Mouse (Mus musculus) liver, embryonic 14.5 days (tissue): ENCODE measurements around the gene Fam71f1. TPM values are rescaled to one million over a fixed set of nuclear protein-coding genes. Genes with fewer than 3 reads are reported as not detected.

Experiments
- ATAC-seq: fragments of 200-750 bp; cut with Nextera tagmentation; 2 replicates; pipeline ENCODE4 v1.8.0; 2017; ENCODE audit warnings: moderate number of reproducible peaks, mild to moderate bottlenecking, moderate library complexity; ENCODE audit not compliant: insufficient read depth
- DNase-seq, 3 experiments: peaks; one replicate each; pipeline ENCODE4 v3.0.0-alpha.2; 2012 to 2013; ENCODE audit warnings: low read depth in 3 of 3, low spot score in 3 of 3
- H3K27ac ChIP-seq: fragments of 300-500 bp; sonication (generic); 2 replicates; pipeline ENCODE4 v1.5.1; 2014; ENCODE audit warnings: moderate library complexity, mild to moderate bottlenecking, control low read depth, inconsistent platforms
- H3K27me3 ChIP-seq: fragments of 300-500 bp; sonication (generic); 2 replicates; pipeline ENCODE4 v1.6.1; 2014; ENCODE audit warnings: mild to moderate bottlenecking, low read length, moderate library complexity; ENCODE audit not compliant: control insufficient read depth, insufficient read depth
- H3K36me3 ChIP-seq: fragments of 300-500 bp; sonication (generic); replicated peaks from 2 replicates; pipeline ENCODE4 v1.6.1; 2014; ENCODE audit warnings: low read depth; ENCODE audit not compliant: control insufficient read depth, insufficient read depth
- H3K4me1 ChIP-seq, 2 experiments: fragments of 200-500 bp in 1 of 2; fragments of 300-500 bp in 1 of 2; sonication (generic) in 1 of 2; replicated peaks; 2 replicates each; pipeline ENCODE4 v1.6.1; 2012 to 2014; ENCODE audit warnings: antibody characterized with exemption in 1 of 2, inconsistent platforms in 1 of 2, low read length in 1 of 2; ENCODE audit not compliant: control insufficient read depth in 2 of 2, insufficient read depth in 2 of 2
- H3K4me2 ChIP-seq: fragments of 300-500 bp; sonication (generic); 2 replicates; pipeline ENCODE4 v1.6.1; 2014; ENCODE audit warnings: low read depth, mild to moderate bottlenecking, control low read depth, moderate library complexity
- H3K4me3 ChIP-seq, 2 experiments: fragments of 200-500 bp in 1 of 2; fragments of 300-500 bp in 1 of 2; sonication (generic) in 1 of 2; 2 replicates each; pipeline ENCODE4 v1.5.1; 2012 to 2014; ENCODE audit warnings: low read depth in 2 of 2, low read length in 2 of 2, mild to moderate bottlenecking in 2 of 2, control low read depth in 1 of 2, inconsistent platforms in 1 of 2, moderate library complexity in 1 of 2; ENCODE audit not compliant: insufficient read depth in 1 of 2
- H3K9ac ChIP-seq: fragments of 300-500 bp; sonication (generic); replicated peaks from 2 replicates; pipeline ENCODE4 v1.6.1; 2014; ENCODE audit warnings: mild to moderate bottlenecking, control low read depth, moderate library complexity
- H3K9me3 ChIP-seq: fragments of 300-500 bp; sonication (generic); 2 replicates; pipeline ENCODE4 v1.6.1; 2016; ENCODE audit warnings: low read length, mixed read lengths; ENCODE audit not compliant: control insufficient read depth
- CTCF ChIP-seq: IDR thresholded peaks from 2 replicates; pipeline ENCODE4 v1.5.1; 2016; ENCODE audit warnings: antibody characterized with exemption, low read depth, control low read depth
- EP300 ChIP-seq: IDR thresholded peaks from 2 replicates; pipeline ENCODE4 v1.6.1; 2016; ENCODE audit warnings: antibody characterized with exemption, low read depth
- WGBS: fragments of 180-500 bp; shearing (Covaris S2); extraction: QIAGEN DNeasy Blood & Tissue Kit; methylation state at CpG from one replicate; pipeline ENCODE4 v1.1.7; 2014; ENCODE audit not compliant: insufficient replicate concordance; 5-methylcytosine and 5-hydroxymethylcytosine counted together
- polyA plus RNA-seq, 2 experiments: library from polyadenylated mRNA; depleted of rRNA in 1 of 2; stranded (reverse) in 1 of 2; unstranded in 1 of 2; fragments of >200 nt; fragmentation: Nextera tagmentation in 1 of 2; extraction: Ambion mirVana in 1 of 2; gene quantifications; 2 replicates each; pipeline versions ENCODE4 v1.2.1 to v1.2.3; 2012 to 2014

Fam71f1 gene
- polyA plus RNA-seq, 2 experiments, result not detected

- DNase-seq (no peak), ATAC-seq (no peak)
- Histone ChIP-seq H3K9me3 (no peaks in the 10 kb centered on the region), H3K4me3 (no peak within 1 kb of the TSS), H3K27me3 (no peaks in the 10 kb centered on the region), H3K9ac (no peak within 1 kb of the TSS), H3K36me3 (peaks cover 3% of the 10 kb centered on the region), H3K4me1 (peaks cover 0 to 2% of the 10 kb centered on the region in 2 experiments; a peak in 1 of 4 replicates), H3K4me2 (no peak within 1 kb of the TSS), H3K27ac (no peak within 1 kb of the TSS)
- WGBS, result 65% methylated on average over 8 of the region's 8 CpGs
- TF ChIP-seq CTCF (no peak), EP300 (no peak)
Observed at GRCm38 (mm10) chr6:29279293-29279692, 39.6 kb upstream of the Fam71f1 start, which contains the start of gene Fam71f2. Gene Fam71f2, plus strand, starts transcription at chr6:29279593.

GRCm38 (mm10) chr6:29280671-29281070 lies 38.3 kb upstream of the Fam71f1 start:
- TF ChIP-seq EP300 (no peak), CTCF (no peak)
- ATAC-seq (no peak), DNase-seq (no peak)
- WGBS, result 64% methylated on average over 7 of the region's 7 CpGs
- H3K9ac ChIP-seq, result no peak overlapping the region
- H3K36me3 ChIP-seq, result no peaks in the 10 kb centered on the region
- no peaks in the 10 kb centered on the region for H3K9me3 ChIP-seq
- 0 out of 4 replicates have a peak, but pooled peaks cover 0 to 2% of the 10 kb centered on the region in 2 experiments for H3K4me1 ChIP-seq
- no peak overlapping the region for H3K4me2 ChIP-seq
- H3K27me3 ChIP-seq, result no peaks in the 10 kb centered on the region
- H3K27ac ChIP-seq, result no peak overlapping the region
- no peak overlapping the region for H3K4me3 ChIP-seq

GRCm38 (mm10) chr6:29286870-29287269 lies 32.1 kb upstream of the Fam71f1 start:
- Histone ChIP-seq H3K4me2 (no peak overlapping the region), H3K9me3 (no peaks in the 10 kb centered on the region), H3K4me3 (no peak overlapping the region), H3K36me3 (no peaks in the 10 kb centered on the region), H3K4me1 (no peaks in the 10 kb centered on the region), H3K27ac (no peak overlapping the region), H3K9ac (no peak overlapping the region), H3K27me3 (no peaks in the 10 kb centered on the region)
- DNase-seq, result no peak
- TF ChIP-seq EP300 (no peak), CTCF (no peak)
- ATAC-seq, result no peak
- 38% methylated on average over 7 of the region's 7 CpGs for WGBS

GRCm38 (mm10) chr6:29287481-29287880 lies 31.5 kb upstream of the Fam71f1 start:
- ATAC-seq, result no peak
- Histone ChIP-seq H3K36me3 (no peaks in the 10 kb centered on the region), H3K9me3 (no peaks in the 10 kb centered on the region), H3K27me3 (no peaks in the 10 kb centered on the region), H3K9ac (no peak overlapping the region), H3K4me2 (no peak overlapping the region), H3K4me3 (no peak overlapping the region), H3K27ac (no peak overlapping the region), H3K4me1 (no peaks in the 10 kb centered on the region)
- no peak for DNase-seq
- TF ChIP-seq CTCF, result no peak
- no peak for TF ChIP-seq EP300
- WGBS, result 54% methylated on average over 6 of the region's 6 CpGs

- Histone ChIP-seq H3K36me3 (no peaks in the 10 kb centered on the region), H3K9ac (no peak overlapping the region), H3K27ac (no peak overlapping the region), H3K4me1 (no peaks in the 10 kb centered on the region), H3K4me3 (no peak overlapping the region), H3K9me3 (no peaks in the 10 kb centered on the region), H3K27me3 (no peaks in the 10 kb centered on the region), H3K4me2 (no peak overlapping the region)
- DNase-seq (no peak), ATAC-seq (no peak)
- 53% methylated on average over 5 of the region's 5 CpGs for WGBS
- no peak for TF ChIP-seq EP300
- no peak for TF ChIP-seq CTCF
Observed at GRCm38 (mm10) chr6:29287944-29288343, 31.0 kb upstream of the Fam71f1 start.
